Mouse (Mus musculus) heart, postnatal 0 days (tissue): ENCODE measurements around the gene Esr1. TPM values are rescaled to one million over a fixed set of nuclear protein-coding genes. Genes with fewer than 3 reads are reported as not detected.

Experiments
- ATAC-seq: fragments of 200-750 bp; cut with Nextera tagmentation; 2 replicates; pipeline ENCODE4 v1.8.0; 2017; ENCODE audit warnings: low read depth, moderate number of reproducible peaks, moderate library complexity; ENCODE audit not compliant: insufficient read depth
- DNase-seq: peaks from one replicate; pipeline ENCODE4 v3.0.0-alpha.2; 2016; ENCODE audit warnings: low spot score
- H3K27ac ChIP-seq: fragments of 300-500 bp; sonication (generic); 2 replicates; pipeline ENCODE4 v1.5.1; 2014; ENCODE audit warnings: low read depth, mild to moderate bottlenecking
- H3K27me3 ChIP-seq: fragments of 300-500 bp; sonication (generic); 2 replicates; pipeline ENCODE4 v1.6.1; 2014; ENCODE audit warnings: low read length, mixed read lengths; ENCODE audit not compliant: control insufficient read depth, insufficient read depth
- H3K36me3 ChIP-seq: fragments of 300-500 bp; sonication (generic); replicated peaks from 2 replicates; pipeline ENCODE4 v1.6.1; 2014; ENCODE audit warnings: low read length, mixed read lengths; ENCODE audit not compliant: control insufficient read depth, insufficient read depth
- H3K4me1 ChIP-seq: fragments of 300-500 bp; sonication (generic); 2 replicates; pipeline ENCODE4 v1.6.1; 2014; ENCODE audit warnings: antibody characterized with exemption; ENCODE audit not compliant: control insufficient read depth, insufficient read depth
- H3K4me2 ChIP-seq: fragments of 300-500 bp; sonication (generic); 2 replicates; pipeline ENCODE4 v1.6.1; 2014; ENCODE audit warnings: low read depth, mild to moderate bottlenecking, low read length, moderate library complexity
- H3K4me3 ChIP-seq: fragments of 300-500 bp; sonication (generic); 2 replicates; pipeline ENCODE4 v1.5.1; 2014; ENCODE audit warnings: low read depth, low read length
- H3K9ac ChIP-seq: fragments of 300-500 bp; sonication (generic); replicated peaks from 2 replicates; pipeline ENCODE4 v1.6.1; 2014; ENCODE audit warnings: low read depth, low read length, mixed read lengths
- H3K9me3 ChIP-seq: fragments of 300-500 bp; sonication (generic); replicated peaks from 2 replicates; pipeline ENCODE4 v1.6.1; 2016; ENCODE audit warnings: low read length; ENCODE audit not compliant: control insufficient read depth
- CTCF ChIP-seq: IDR thresholded peaks from 2 replicates; pipeline ENCODE4 v1.5.1; 2016; ENCODE audit warnings: antibody characterized with exemption, control low read depth, low read depth
- EP300 ChIP-seq: IDR thresholded peaks from 2 replicates; pipeline ENCODE4 v1.6.1; 2016; ENCODE audit warnings: antibody characterized with exemption, low read depth
- WGBS: fragments of 180-500 bp; shearing (Covaris S2); extraction: QIAGEN DNeasy Blood & Tissue Kit; methylation state at CpG from one replicate; pipeline ENCODE4 v1.1.7; 2014; 5-methylcytosine and 5-hydroxymethylcytosine counted together
- polyA plus RNA-seq: library from polyadenylated mRNA; unstranded; fragments of >200 nt; fragmentation: Nextera tagmentation; extraction: Ambion mirVana; gene quantifications from 2 replicates; pipeline ENCODE4 v1.2.1, GENCODE M21; 2015
- total RNA-seq: library from RNA; depleted of rRNA; stranded (reverse); fragments of >200 nt; gene quantifications from 2 replicates; pipeline ENCODE4 v1.2.3, GENCODE M21; 2014; ENCODE audit warnings: low replicate concordance

Esr1 gene
- total and polyA plus RNA-seq, 2 experiments from 2014 or later, result 0.14 to 0.50 TPM

DNA sequence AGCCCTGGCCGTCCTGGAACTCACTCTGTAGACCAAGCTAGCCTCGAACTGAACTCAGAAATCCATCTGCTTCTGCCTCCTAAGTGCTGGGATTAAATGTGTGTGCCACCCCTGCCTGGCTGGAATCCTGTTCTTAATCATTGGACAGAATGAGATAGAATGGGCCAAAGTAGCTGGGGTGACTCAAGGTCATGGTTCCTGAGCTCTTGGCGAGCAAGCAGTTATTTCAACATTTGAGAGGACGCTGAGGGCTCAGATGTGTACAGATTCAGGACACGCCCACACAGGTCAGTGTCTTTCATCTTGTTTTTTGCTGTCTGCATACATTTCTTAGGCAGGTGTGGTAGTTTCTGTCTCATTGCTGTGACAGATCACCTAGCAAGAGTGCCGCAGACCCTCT is 24.7 kb upstream of the Esr1 start:
- ATAC-seq, result no peak
- Histone ChIP-seq H3K36me3 (no peaks in the 10 kb centered on the region), H3K4me2 (no peak overlapping the region), H3K4me3 (no peak overlapping the region), H3K27me3 (no peaks in the 10 kb centered on the region), H3K4me1 (no peaks in the 10 kb centered on the region), H3K27ac (no peak overlapping the region), H3K9ac (no peak overlapping the region), H3K9me3 (no peaks in the 10 kb centered on the region)
- TF ChIP-seq EP300, result no peak
- no peak for TF ChIP-seq CTCF
- WGBS, result 80% methylated on average over 6 of the region's 6 CpGs
- no peak for DNase-seq

DNA sequence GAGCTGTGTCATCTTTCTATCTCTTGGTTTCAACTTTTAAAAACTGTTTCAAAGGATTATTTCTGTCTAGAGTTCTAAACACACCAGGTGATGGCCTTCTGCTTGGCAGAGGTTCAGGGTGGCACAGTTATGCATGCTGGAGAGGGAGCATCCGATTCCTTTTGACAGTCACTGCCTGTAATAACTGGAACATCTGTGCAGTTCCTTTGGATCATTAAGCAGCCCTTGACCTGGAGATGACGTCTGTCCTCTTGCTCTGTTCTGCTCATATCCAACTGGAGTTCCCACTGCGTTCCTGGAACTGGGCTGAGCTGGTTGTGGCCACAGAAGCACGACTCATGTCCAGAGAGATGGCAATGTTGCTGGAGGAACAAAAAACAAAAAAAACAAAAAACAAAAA is 21.8 kb upstream of the Esr1 start:
- ATAC-seq (no peak), DNase-seq (no peak)
- TF ChIP-seq CTCF (no peak), EP300 (no peak)
- 76% methylated on average over 4 of the region's 4 CpGs for WGBS
- no peak overlapping the region for H3K9ac ChIP-seq
- H3K27ac ChIP-seq, result no peak overlapping the region
- no peaks in the 10 kb centered on the region for H3K27me3 ChIP-seq
- H3K4me3 ChIP-seq, result no peak overlapping the region
- H3K36me3 ChIP-seq, result no peaks in the 10 kb centered on the region
- H3K4me1 ChIP-seq, result no peaks in the 10 kb centered on the region
- H3K9me3 ChIP-seq, result no peaks in the 10 kb centered on the region
- H3K4me2 ChIP-seq, result no peak overlapping the region

DNA sequence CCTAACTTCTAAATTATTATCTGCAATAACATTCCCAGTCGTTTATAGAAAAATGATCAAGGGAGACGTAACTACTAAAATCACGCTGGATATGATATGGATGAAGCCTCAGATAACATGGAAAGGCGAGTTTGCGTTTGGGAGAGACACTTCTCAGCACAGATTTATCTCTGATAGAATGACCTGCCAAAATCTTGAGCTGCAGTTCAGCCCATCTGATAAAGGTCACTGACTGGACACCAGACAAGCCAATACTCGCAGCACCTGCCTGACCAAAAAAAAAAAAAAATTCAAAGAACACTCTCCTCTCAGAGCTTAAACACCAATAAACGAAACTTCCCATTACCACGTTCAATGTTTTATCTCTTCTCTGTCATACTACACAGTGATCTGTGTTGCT is 20.4 kb upstream of the Esr1 start:
- Histone ChIP-seq H3K4me1 (no peaks in the 10 kb centered on the region), H3K27ac (no peak overlapping the region), H3K4me2 (no peak overlapping the region), H3K27me3 (no peaks in the 10 kb centered on the region), H3K4me3 (no peak overlapping the region), H3K9me3 (no peaks in the 10 kb centered on the region), H3K36me3 (no peaks in the 10 kb centered on the region), H3K9ac (no peak overlapping the region)
- 75% methylated on average over 8 of the region's 8 CpGs for WGBS
- no peak for ATAC-seq
- DNase-seq, result no peak
- TF ChIP-seq EP300, result no peak
- TF ChIP-seq CTCF, result no peak

DNA sequence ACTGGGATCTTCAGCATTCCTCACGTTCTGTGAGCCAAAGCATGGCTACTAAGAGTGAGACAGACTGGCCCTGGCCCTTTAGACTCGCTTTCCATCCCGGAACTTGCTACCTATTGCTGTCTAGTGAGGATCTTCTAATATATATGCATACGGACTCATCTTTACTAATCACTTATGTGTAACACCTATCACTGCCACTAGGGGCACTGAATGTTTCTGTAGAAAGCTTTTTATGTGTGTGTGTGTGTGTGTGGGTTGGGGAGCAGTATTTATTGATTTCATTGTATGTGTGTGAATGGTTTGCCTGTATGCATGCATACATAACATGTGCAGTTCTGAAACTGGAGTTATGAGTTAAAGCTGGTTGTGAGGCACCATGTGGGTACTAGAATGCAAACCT is 17.6 kb upstream of the Esr1 start:
- ATAC-seq (no peak), DNase-seq (no peak)
- Histone ChIP-seq H3K36me3 (no peaks in the 10 kb centered on the region), H3K4me2 (no peak overlapping the region), H3K9me3 (no peaks in the 10 kb centered on the region), H3K4me1 (no peaks in the 10 kb centered on the region), H3K4me3 (no peak overlapping the region), H3K27ac (no peak overlapping the region), H3K9ac (no peak overlapping the region), H3K27me3 (no peaks in the 10 kb centered on the region)
- TF ChIP-seq CTCF (peak; percentile 49), EP300 (no peak)
- 60% methylated on average over 4 of the region's 4 CpGs for WGBS

GRCm38 (mm10) chr10:4597211-4597610 is 14.2 kb upstream of the Esr1 start:
- no peaks in the 10 kb centered on the region for H3K9me3 ChIP-seq

GRCm38 (mm10) chr10:4598244-4598842 is 13.1 kb upstream of the Esr1 start:
- ATAC-seq (peak; percentile 36; the same call in 1 of the 2 replicates), DNase-seq (peak; percentile 65)
- Histone ChIP-seq H3K4me3 (no peak overlapping the region), H3K4me2 (no peak overlapping the region), H3K4me1 (no peaks in the 10 kb centered on the region), H3K9ac (no peak overlapping the region), H3K27ac (no peak overlapping the region), H3K36me3 (no peaks in the 10 kb centered on the region), H3K9me3 (no peaks in the 10 kb centered on the region), H3K27me3 (no peaks in the 10 kb centered on the region)
- WGBS, result 57% methylated on average over 10 of the region's 10 CpGs
- TF ChIP-seq EP300 (no peak), CTCF (peak; percentile 59)

More at GRCm38 (mm10) chr10:4597211-4597610, 14.2 kb upstream of the Esr1 start:
- H3K4me2 ChIP-seq, result no peak overlapping the region
- H3K4me3 ChIP-seq, result no peak overlapping the region
- 80% methylated on average over 4 of the region's 4 CpGs for WGBS
- H3K36me3 ChIP-seq, result no peaks in the 10 kb centered on the region
- H3K27me3 ChIP-seq, result no peaks in the 10 kb centered on the region
- TF ChIP-seq EP300 (no peak), CTCF (no peak)
- no peak for ATAC-seq
- no peaks in the 10 kb centered on the region for H3K4me1 ChIP-seq
- H3K9ac ChIP-seq, result no peak overlapping the region
- DNase-seq, result no peak
- no peak overlapping the region for H3K27ac ChIP-seq
